Mouse (Mus musculus) stomach, embryonic 16.5 days (tissue): ENCODE results near the gene Ptbp3. TPM values are rescaled to one million over a fixed set of nuclear protein-coding genes. Genes with fewer than 3 reads are reported as not detected.

Experiments used
- ATAC-seq: fragments of 200-750 bp; cut with Nextera tagmentation; 2 replicates; pipeline ENCODE4 v1.8.0; 2017; ENCODE audit warnings: moderate number of reproducible peaks, moderate TSS enrichment; ENCODE audit not compliant: insufficient read depth, low FRiP score
- H3K27ac ChIP-seq: fragments of 300-500 bp; sonication (generic); 2 replicates; pipeline ENCODE4 v1.5.1; 2014; ENCODE audit warnings: low read length
- H3K27me3 ChIP-seq: fragments of 300-500 bp; sonication (generic); 2 replicates; pipeline ENCODE4 v1.6.1; 2014; ENCODE audit warnings: low read length, control low read depth, mixed read lengths; ENCODE audit not compliant: control insufficient read depth, insufficient read depth
- H3K36me3 ChIP-seq: fragments of 300-500 bp; sonication (generic); 2 replicates; pipeline ENCODE4 v1.6.1; 2014; ENCODE audit warnings: low read length; ENCODE audit not compliant: control insufficient read depth, insufficient read depth
- H3K4me1 ChIP-seq: fragments of 300-500 bp; sonication (generic); 2 replicates; pipeline ENCODE4 v1.6.1; 2014; ENCODE audit warnings: low read length, control low read depth, mixed read lengths; ENCODE audit not compliant: control insufficient read depth, insufficient read depth
- H3K4me2 ChIP-seq: fragments of 300-500 bp; sonication (generic); 2 replicates; pipeline ENCODE4 v1.6.1; 2014; ENCODE audit warnings: low read depth, low read length, mixed read lengths
- H3K4me3 ChIP-seq: fragments of 300-500 bp; sonication (generic); replicated peaks from 2 replicates; pipeline ENCODE4 v1.5.1; 2014; ENCODE audit warnings: mild to moderate bottlenecking, low read length
- H3K9ac ChIP-seq: fragments of 300-500 bp; sonication (generic); 2 replicates; pipeline ENCODE4 v1.6.1; 2014; ENCODE audit warnings: low read length
- H3K9me3 ChIP-seq: fragments of 300-500 bp; sonication (generic); replicated peaks from 2 replicates; pipeline ENCODE4 v1.6.1; 2016; ENCODE audit warnings: low read length, control low read depth; ENCODE audit not compliant: control insufficient read depth
- WGBS: fragments of 180-500 bp; shearing (Covaris S2); extraction: QIAGEN DNeasy Blood & Tissue Kit; methylation state at CpG from one replicate; pipeline ENCODE4 v1.1.7; 2014; 5-methylcytosine and 5-hydroxymethylcytosine counted together
- polyA plus RNA-seq: library from polyadenylated mRNA; unstranded; fragments of >200 nt; fragmentation: Nextera tagmentation; extraction: Ambion mirVana; gene quantifications from 2 replicates; pipeline ENCODE4 v1.2.1, GENCODE M21; 2015

Gene Ptbp3
- polyA plus RNA-seq, 1 experiment from 2014 or later = 54.4 TPM

- Histone ChIP-seq H3K4me3 (no peak overlapping the region), H3K9me3 (no peaks in the 10 kb centered on the region), H3K4me1 (0 out of 2 replicates have a peak, but pooled peaks cover 8% of the 10 kb centered on the region), H3K4me2 (no peak overlapping the region), H3K27ac (no peak overlapping the region), H3K27me3 (no peaks in the 10 kb centered on the region), H3K9ac (no peak overlapping the region), H3K36me3 (no peaks in the 10 kb centered on the region)
- WGBS = 77% methylated on average over 2 of the region's 2 CpGs
- ATAC-seq = no peak
These were observed 83.7 kb downstream of the Ptbp3 start for GRCm38 (mm10) chr4:59465449-59465848.

GRCm38 (mm10) chr4:59464661-59465060 lies 84.5 kb downstream of the Ptbp3 start:
- Histone ChIP-seq H3K27ac (no peak overlapping the region), H3K4me3 (no peak overlapping the region), H3K4me1 (peaks cover 12% of the 10 kb centered on the region), H3K9ac (no peak overlapping the region), H3K9me3 (no peaks in the 10 kb centered on the region), H3K27me3 (no peaks in the 10 kb centered on the region), H3K36me3 (no peaks in the 10 kb centered on the region), H3K4me2 (no peak overlapping the region)
- WGBS = 71% methylated on average over 6 of the region's 6 CpGs
- ATAC-seq = no peak

GRCm38 (mm10) chr4:59462494-59462893 lies 86.7 kb downstream of the Ptbp3 start:
- H3K27ac ChIP-seq = no peak overlapping the region
- H3K36me3 ChIP-seq = no peaks in the 10 kb centered on the region
- H3K9ac ChIP-seq = no peak overlapping the region
- H3K4me1 ChIP-seq = peaks cover 16% of the 10 kb centered on the region
- H3K9me3 ChIP-seq = no peaks in the 10 kb centered on the region
- 55% methylated on average over 6 of the region's 6 CpGs for WGBS
- H3K4me2 ChIP-seq = no peak overlapping the region
- no peak overlapping the region for H3K4me3 ChIP-seq
- no peaks in the 10 kb centered on the region for H3K27me3 ChIP-seq
- ATAC-seq = peak; percentile 57; the same call in 1 of the 2 replicates

- 41% methylated on average over 11 of the region's 11 CpGs for WGBS
- H3K9me3 ChIP-seq = no peaks in the 10 kb centered on the region
- ATAC-seq = peak; percentile 54
- H3K9ac ChIP-seq = no peak overlapping the region
- H3K36me3 ChIP-seq = no peaks in the 10 kb centered on the region
- no peaks in the 10 kb centered on the region for H3K27me3 ChIP-seq
- H3K27ac ChIP-seq = no peak overlapping the region
- H3K4me3 ChIP-seq = no peak overlapping the region
- H3K4me2 ChIP-seq = no peak overlapping the region
- H3K4me1 ChIP-seq = peaks cover 16% of the 10 kb centered on the region
These were observed 87.9 kb downstream of the Ptbp3 start for GRCm38 (mm10) chr4:59461116-59461727.

GRCm38 (mm10) chr4:59459216-59459955 lies 89.8 kb downstream of the Ptbp3 start:
- no peak for ATAC-seq
- Histone ChIP-seq H3K4me3 (no peak overlapping the region), H3K27ac (no peak overlapping the region; the same call in 1 of the 2 replicates), H3K27me3 (no peaks in the 10 kb centered on the region), H3K4me1 (peaks cover 16% of the 10 kb centered on the region), H3K36me3 (no peaks in the 10 kb centered on the region), H3K9ac (no peak overlapping the region), H3K9me3 (no peaks in the 10 kb centered on the region), H3K4me2 (no peak overlapping the region)
- WGBS = 55% methylated on average over 13 of the region's 13 CpGs

GRCm38 (mm10) chr4:59457941-59458340 lies 91.2 kb downstream of the Ptbp3 start:
- peak; percentile 47; the same call in 1 of the 2 replicates for ATAC-seq
- no peak overlapping the region for H3K4me3 ChIP-seq
- no peak overlapping the region for H3K9ac ChIP-seq
- H3K27ac ChIP-seq = peak overlapping the region; percentile 57; the same call in 1 of the 2 replicates
- WGBS = 21% methylated on average over 9 of the region's 9 CpGs
- H3K27me3 ChIP-seq = no peaks in the 10 kb centered on the region
- no peak overlapping the region for H3K4me2 ChIP-seq
- no peaks in the 10 kb centered on the region for H3K9me3 ChIP-seq
- peaks cover 16% of the 10 kb centered on the region for H3K4me1 ChIP-seq
- no peaks in the 10 kb centered on the region for H3K36me3 ChIP-seq

GRCm38 (mm10) chr4:59457091-59457490 lies 92.1 kb downstream of the Ptbp3 start:
- Histone ChIP-seq H3K27ac (peak overlapping the region; percentile 57; the same call in 1 of the 2 replicates), H3K4me2 (no peak overlapping the region), H3K9me3 (no peaks in the 10 kb centered on the region), H3K27me3 (no peaks in the 10 kb centered on the region), H3K4me3 (no peak overlapping the region), H3K36me3 (no peaks in the 10 kb centered on the region), H3K4me1 (peaks cover 8% of the 10 kb centered on the region), H3K9ac (no peak overlapping the region)
- WGBS = 82% methylated on average over 5 of the region's 5 CpGs
- no peak for ATAC-seq

GRCm38 (mm10) chr4:59455465-59455864 lies 93.7 kb downstream of the Ptbp3 start:
- no peak for ATAC-seq
- Histone ChIP-seq H3K4me1 (peaks cover 8% of the 10 kb centered on the region), H3K4me3 (no peak overlapping the region), H3K9ac (no peak overlapping the region), H3K4me2 (no peak overlapping the region), H3K36me3 (no peaks in the 10 kb centered on the region), H3K27ac (no peak overlapping the region), H3K27me3 (no peaks in the 10 kb centered on the region), H3K9me3 (0 out of 2 replicates have a peak, but pooled peaks cover 4% of the 10 kb centered on the region)
- WGBS = 72% methylated on average over 2 of the region's 2 CpGs

- Histone ChIP-seq H3K27ac (no peak overlapping the region), H3K36me3 (no peaks in the 10 kb centered on the region), H3K27me3 (no peaks in the 10 kb centered on the region), H3K9me3 (0 out of 2 replicates have a peak, but pooled peaks cover 4% of the 10 kb centered on the region), H3K9ac (no peak overlapping the region), H3K4me3 (no peak overlapping the region), H3K4me2 (no peak overlapping the region), H3K4me1 (no peaks in the 10 kb centered on the region)
- 51% methylated on average over 3 of the region's 3 CpGs for WGBS
- ATAC-seq = no peak
These were observed 95.1 kb downstream of the Ptbp3 start for GRCm38 (mm10) chr4:59454046-59454445.
